Mouse (Mus musculus): ENCODE measurements at regions not wholly inside any gene's neighbourhood (a gene's known extent, or its start where the extent isn't known, plus 50 kb on each side); places are given as distances from the start of the nearest gene placed in this dataset.

- Histone ChIP-seq H3K4me3 (ENCODE audit: low read depth, low read length) (no peak overlapping the region), H3K36me3 (replicated peaks; ENCODE audit: insufficient read depth, low read length) (no peaks in the 10 kb centered on the region), H3K4me2 (ENCODE audit: low read depth, low read length) (no peak overlapping the region), H3K9ac (replicated peaks) (no peak overlapping the region), H3K9me3 (ENCODE audit: low read length) (no peaks in the 10 kb centered on the region), H3K27me3 (ENCODE audit: insufficient read depth, low read length) (no peaks in the 10 kb centered on the region), H3K27ac (ENCODE audit: low read depth) (no peak overlapping the region), H3K4me1 (ENCODE audit: insufficient read depth) (no peaks in the 10 kb centered on the region)
- no peak for TF ChIP-seq CTCF (IDR thresholded peaks at IDR 0.05; ENCODE audit: low read depth)
- WGBS (ENCODE audit: insufficient replicate concordance) = 57% methylated on average over 5 of the region's 5 CpGs
- DNase-seq (peak; percentile 21), ATAC-seq (no peak)
Measured at GRCm38 (mm10) chr9:120830526-120830925, 98.5 kb upstream of the Ctnnb1 start.

DNA sequence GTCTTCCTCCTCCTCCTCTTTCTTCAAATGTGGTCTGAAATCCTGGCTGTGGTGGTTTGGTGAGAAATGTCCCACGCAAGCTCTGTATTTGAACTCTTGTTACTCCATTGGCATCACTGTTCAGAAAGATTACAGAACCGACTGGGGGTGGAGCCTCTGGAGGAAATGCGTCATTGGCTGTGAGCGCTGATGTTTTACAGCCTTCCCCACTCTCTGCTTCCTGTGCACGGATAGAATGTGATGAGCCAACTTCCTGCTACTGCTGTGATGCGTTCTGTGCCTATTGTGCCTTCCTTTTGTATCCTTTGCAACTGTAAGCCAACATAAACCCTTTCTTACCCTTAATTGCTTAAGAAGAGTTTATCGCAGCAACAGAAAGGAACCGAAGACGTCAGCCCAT lies 94.8 kb upstream of the Ctnnb1 start:
- Histone ChIP-seq H3K27me3 (ENCODE audit: insufficient read depth, low read length) (no peaks in the 10 kb centered on the region), H3K36me3 (replicated peaks; ENCODE audit: insufficient read depth, low read length) (no peaks in the 10 kb centered on the region), H3K9ac (replicated peaks) (no peak overlapping the region), H3K4me3 (ENCODE audit: low read depth, low read length) (no peak overlapping the region), H3K9me3 (ENCODE audit: low read length) (no peaks in the 10 kb centered on the region), H3K27ac (ENCODE audit: low read depth) (no peak overlapping the region), H3K4me2 (ENCODE audit: low read depth, low read length) (no peak overlapping the region), H3K4me1 (ENCODE audit: insufficient read depth) (no peaks in the 10 kb centered on the region)
- ATAC-seq (no peak), DNase-seq (no peak)
- 69% methylated on average over 9 of the region's 9 CpGs for WGBS (ENCODE audit: insufficient replicate concordance)
- TF ChIP-seq EP300 (IDR thresholded peaks at IDR 0.05; ENCODE audit: low read depth) (no peak), CTCF (IDR thresholded peaks at IDR 0.05; ENCODE audit: low read depth) (no peak)

- Histone ChIP-seq H3K27me3 (ENCODE audit: insufficient read depth, low read length) (no peaks in the 10 kb centered on the region), H3K9me3 (ENCODE audit: low read length) (no peaks in the 10 kb centered on the region), H3K27ac (ENCODE audit: low read depth) (no peak overlapping the region), H3K36me3 (replicated peaks; ENCODE audit: insufficient read depth, low read length) (no peaks in the 10 kb centered on the region), H3K9ac (replicated peaks) (no peak overlapping the region), H3K4me3 (ENCODE audit: low read depth, low read length) (no peak overlapping the region), H3K4me2 (ENCODE audit: low read depth, low read length) (no peak overlapping the region), H3K4me1 (ENCODE audit: insufficient read depth) (no peaks in the 10 kb centered on the region)
- TF ChIP-seq EP300 (IDR thresholded peaks at IDR 0.05; ENCODE audit: low read depth) (no peak), CTCF (IDR thresholded peaks at IDR 0.05; ENCODE audit: low read depth) (no peak)
- ATAC-seq (no peak), DNase-seq (no peak)
- WGBS (ENCODE audit: insufficient replicate concordance) = 73% methylated on average over 4 of the region's 4 CpGs
Measured at GRCm38 (mm10) chr9:120835621-120836020, 93.4 kb upstream of the Ctnnb1 start.

DNA sequence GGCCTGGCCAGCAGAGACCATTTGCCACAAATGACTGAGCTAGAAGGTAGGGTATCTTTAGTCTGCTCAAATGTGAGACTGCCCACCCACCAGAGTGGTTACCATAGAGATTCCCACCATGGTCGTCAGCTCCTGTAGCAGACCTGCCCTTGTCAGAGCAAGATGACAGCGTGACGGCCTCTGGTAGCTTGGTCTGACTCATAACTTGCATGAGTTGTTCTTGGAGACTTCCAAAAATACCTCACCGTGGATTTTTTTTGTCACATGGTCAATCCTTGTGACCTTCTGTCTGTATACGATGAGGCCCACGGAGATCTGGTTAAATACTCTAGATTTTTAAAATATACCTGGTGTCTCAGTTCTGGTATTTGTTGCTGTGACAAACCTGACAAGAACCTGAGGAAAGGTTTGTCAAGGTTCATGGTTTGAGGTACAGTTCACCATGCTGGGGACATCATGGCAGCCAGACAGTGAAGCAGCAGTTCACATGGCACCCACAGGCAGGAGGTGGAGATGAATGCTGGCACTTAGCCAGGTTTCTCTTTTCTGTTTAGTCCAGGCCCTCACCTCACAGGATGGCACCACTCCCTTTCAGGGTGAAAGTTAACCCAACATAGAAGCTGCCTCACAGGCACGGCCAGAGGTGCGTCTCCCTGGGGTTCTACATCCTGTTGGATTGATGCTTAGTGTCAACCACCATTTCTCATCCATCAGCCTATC lies 91.4 kb upstream of the Ctnnb1 start:
- Histone ChIP-seq H3K4me1 (ENCODE audit: insufficient read depth) (no peaks in the 10 kb centered on the region), H3K4me3 (ENCODE audit: low read depth, low read length) (no peak overlapping the region), H3K36me3 (replicated peaks; ENCODE audit: insufficient read depth, low read length) (no peaks in the 10 kb centered on the region), H3K9ac (replicated peaks) (no peak overlapping the region), H3K27ac (ENCODE audit: low read depth) (no peak overlapping the region), H3K27me3 (ENCODE audit: insufficient read depth, low read length) (no peaks in the 10 kb centered on the region), H3K9me3 (ENCODE audit: low read length) (no peaks in the 10 kb centered on the region), H3K4me2 (ENCODE audit: low read depth, low read length) (no peak overlapping the region)
- ATAC-seq (no peak), DNase-seq (no peak)
- WGBS (ENCODE audit: insufficient replicate concordance) = 80% methylated on average over 8 of the region's 8 CpGs
- no peak for TF ChIP-seq EP300 (IDR thresholded peaks at IDR 0.05; ENCODE audit: low read depth)
- no peak for TF ChIP-seq CTCF (IDR thresholded peaks at IDR 0.05; ENCODE audit: low read depth)

- H3K36me3 ChIP-seq (replicated peaks; ENCODE audit: insufficient read depth, low read length) = no peaks in the 10 kb centered on the region
- ATAC-seq (no peak), DNase-seq (no peak)
Measured at GRCm38 (mm10) chr9:120843753-120844152, 85.3 kb upstream of the Ctnnb1 start.

GRCm38 (mm10) chr9:120845538-120845937 lies 83.5 kb upstream of the Ctnnb1 start:
- no peak overlapping the region for H3K27ac ChIP-seq (ENCODE audit: low read depth)
- no peak overlapping the region for H3K4me3 ChIP-seq (ENCODE audit: low read depth, low read length)
- DNase-seq = no peak
- TF ChIP-seq EP300 (IDR thresholded peaks at IDR 0.05; ENCODE audit: low read depth) (no peak), CTCF (IDR thresholded peaks at IDR 0.05; ENCODE audit: low read depth) (no peak)
- WGBS (ENCODE audit: insufficient replicate concordance) = 83% methylated on average over 10 of the region's 10 CpGs
- H3K4me2 ChIP-seq (ENCODE audit: low read depth, low read length) = no peak overlapping the region
- ATAC-seq = no peak
- H3K36me3 ChIP-seq (replicated peaks; ENCODE audit: insufficient read depth, low read length) = no peaks in the 10 kb centered on the region
- H3K4me1 ChIP-seq (ENCODE audit: insufficient read depth) = no peaks in the 10 kb centered on the region
- H3K9me3 ChIP-seq (ENCODE audit: low read length) = no peaks in the 10 kb centered on the region
- H3K27me3 ChIP-seq (ENCODE audit: insufficient read depth, low read length) = no peaks in the 10 kb centered on the region
- H3K9ac ChIP-seq (replicated peaks) = no peak overlapping the region

More at GRCm38 (mm10) chr9:120843753-120844152, 85.3 kb upstream of the Ctnnb1 start:
- Histone ChIP-seq H3K9me3 (ENCODE audit: low read length) (no peaks in the 10 kb centered on the region), H3K4me3 (ENCODE audit: low read depth, low read length) (no peak overlapping the region), H3K4me1 (ENCODE audit: insufficient read depth) (no peaks in the 10 kb centered on the region), H3K27me3 (ENCODE audit: insufficient read depth, low read length) (no peaks in the 10 kb centered on the region), H3K4me2 (ENCODE audit: low read depth, low read length) (no peak overlapping the region), H3K27ac (ENCODE audit: low read depth) (no peak overlapping the region), H3K9ac (replicated peaks) (no peak overlapping the region)
- no peak for TF ChIP-seq EP300 (IDR thresholded peaks at IDR 0.05; ENCODE audit: low read depth)
- TF ChIP-seq CTCF (IDR thresholded peaks at IDR 0.05; ENCODE audit: low read depth) = no peak
- 63% methylated on average over 8 of the region's 8 CpGs for WGBS (ENCODE audit: insufficient replicate concordance)

Measured in liver, postnatal 0 days (tissue).